Mouse (Mus musculus) forebrain, postnatal 0 days (tissue): Measurements from ENCODE around the gene Adgrb2. TPM values are rescaled to one million over a fixed set of nuclear protein-coding genes. Genes with fewer than 3 reads are reported as not detected.

ENCODE experiments used
- ATAC-seq: fragments of 200-750 bp; cut with Nextera tagmentation; 2 replicates; pipeline ENCODE4 v1.8.0; 2017; ENCODE audit warnings: mild to moderate bottlenecking, moderate library complexity
- DNase-seq: peaks from one replicate; pipeline ENCODE4 v3.0.0-alpha.2; 2015
- H3K27ac ChIP-seq: fragments of 300-500 bp; sonication (generic); 2 replicates; pipeline ENCODE4 v1.5.1; 2014; ENCODE audit warnings: low read depth, mild to moderate bottlenecking, antibody characterized with exemption, low read length, moderate library complexity, mixed read lengths
- H3K27me3 ChIP-seq: fragments of 300-500 bp; sonication (generic); 2 replicates; pipeline ENCODE4 v1.6.1; 2014; ENCODE audit warnings: mild to moderate bottlenecking, low read length, mixed read lengths; ENCODE audit not compliant: insufficient read depth
- H3K36me3 ChIP-seq: fragments of 300-500 bp; sonication (generic); 2 replicates; pipeline ENCODE4 v1.6.1; 2014; ENCODE audit warnings: mild to moderate bottlenecking, moderate library complexity; ENCODE audit not compliant: insufficient read depth
- H3K4me1 ChIP-seq: fragments of 300-500 bp; sonication (generic); 2 replicates; pipeline ENCODE4 v1.6.1; 2014; ENCODE audit warnings: antibody characterized with exemption; ENCODE audit not compliant: insufficient read depth
- H3K4me2 ChIP-seq: fragments of 300-500 bp; sonication (generic); 2 replicates; pipeline ENCODE4 v1.6.1; 2014; ENCODE audit warnings: low read depth, mild to moderate bottlenecking, moderate library complexity
- H3K4me3 ChIP-seq: fragments of 300-500 bp; sonication (generic); 2 replicates; pipeline ENCODE4 v1.5.1; 2014; ENCODE audit warnings: low read depth, low read length, mixed read lengths
- H3K9ac ChIP-seq: fragments of 300-500 bp; sonication (generic); 2 replicates; pipeline ENCODE4 v1.6.1; 2014; ENCODE audit warnings: mild to moderate bottlenecking
- H3K9me3 ChIP-seq: fragments of 300-500 bp; sonication (generic); 2 replicates; pipeline ENCODE4 v1.6.1; 2016; ENCODE audit warnings: low read length
- CTCF ChIP-seq: sonication (generic); IDR thresholded peaks from 2 replicates; pipeline ENCODE4 v1.5.1; 2016; ENCODE audit warnings: antibody characterized with exemption, control low read depth, low read depth
- WGBS: fragments of 180-500 bp; shearing (Covaris S2); extraction: QIAGEN DNeasy Blood & Tissue Kit; methylation state at CpG from one replicate; pipeline ENCODE4 v1.1.7; 2014; 5-methylcytosine and 5-hydroxymethylcytosine counted together
- polyA plus RNA-seq: library from polyadenylated mRNA; unstranded; fragments of >200 nt; fragmentation: Nextera tagmentation; extraction: Ambion mirVana; gene quantifications from 2 replicates; pipeline ENCODE4 v1.2.1, GENCODE M21; 2015
- total RNA-seq: library from RNA; depleted of rRNA; stranded (reverse); fragments of >200 nt; gene quantifications from 2 replicates; pipeline ENCODE4 v1.2.3, GENCODE M21; 2014

The Adgrb2 gene
- total and polyA plus RNA-seq, 2 experiments from 2014 or later = 18.3 to 216 TPM

GRCm38 (mm10) chr4:130054727-130055126 is 70.1 kb downstream of the Adgrb2 start:
- 22% methylated on average over 1 of the region's 1 CpGs for WGBS
- H3K27me3 ChIP-seq = no peaks in the 10 kb centered on the region
- H3K9me3 ChIP-seq = no peaks in the 10 kb centered on the region
- no peak overlapping the region for H3K9ac ChIP-seq
- ATAC-seq (peak; percentile 57), DNase-seq (no peak)
- no peak overlapping the region for H3K4me3 ChIP-seq
- H3K27ac ChIP-seq = peak overlapping the region; percentile 66; the same call in 1 of the 2 replicates
- no peak overlapping the region for H3K4me2 ChIP-seq
- no peak for TF ChIP-seq CTCF
- 0 out of 2 replicates have a peak, but pooled peaks cover 6% of the 10 kb centered on the region for H3K4me1 ChIP-seq
- H3K36me3 ChIP-seq = no peaks in the 10 kb centered on the region

DNA sequence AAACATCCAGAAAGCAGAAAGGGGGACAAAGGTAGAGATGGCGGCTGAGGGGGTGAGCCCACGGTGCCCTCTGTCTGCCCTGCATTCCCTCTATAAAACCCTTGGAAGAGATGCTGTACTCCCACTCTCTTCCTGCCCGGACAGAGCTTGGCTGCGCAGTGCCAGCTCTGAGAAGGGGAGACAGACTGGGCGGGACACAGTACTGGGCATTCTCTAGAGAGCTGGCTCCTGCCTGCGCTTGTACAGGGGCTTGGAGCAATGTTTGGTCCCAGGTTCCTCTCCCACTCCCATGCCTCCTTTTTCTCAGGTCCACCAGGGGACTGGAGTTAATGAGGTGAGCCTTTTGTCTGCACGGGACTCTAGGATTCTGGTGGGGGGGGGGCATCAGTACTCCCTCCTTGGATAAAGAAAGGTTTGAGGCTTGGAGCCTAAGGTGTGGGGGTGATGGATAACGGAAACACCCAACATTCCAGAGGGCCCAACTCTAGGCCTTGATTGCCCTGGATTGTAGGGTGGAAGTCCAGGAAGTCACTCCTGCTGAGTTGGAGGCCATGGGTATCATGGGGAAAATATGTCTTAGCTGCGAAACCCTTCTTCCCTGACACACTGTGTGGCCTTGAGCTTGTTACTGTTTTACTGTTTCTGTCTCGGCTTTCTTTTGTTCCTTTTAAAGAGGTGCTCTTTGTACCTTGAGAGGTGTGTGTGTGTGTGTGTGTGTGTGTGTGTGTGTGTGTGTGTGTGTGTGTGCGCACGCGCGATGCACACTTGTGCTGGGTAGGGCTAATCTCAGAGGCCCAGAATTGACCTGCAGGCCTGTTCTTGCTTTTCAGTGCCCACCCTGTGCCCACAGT is 70.7 kb downstream of the Adgrb2 start:
- Histone ChIP-seq H3K27me3 (no peaks in the 10 kb centered on the region), H3K27ac (peak overlapping the region; percentile 66), H3K9ac (no peak overlapping the region), H3K9me3 (no peaks in the 10 kb centered on the region), H3K36me3 (no peaks in the 10 kb centered on the region), H3K4me2 (no peak overlapping the region), H3K4me1 (0 out of 2 replicates have a peak, but pooled peaks cover 6% of the 10 kb centered on the region), H3K4me3 (no peak overlapping the region)
- DNase-seq = no peak
- WGBS = 69% methylated on average over 14 of the region's 14 CpGs
- peak; percentile 73 for ATAC-seq
- TF ChIP-seq CTCF = no peak

GRCm38 (mm10) chr4:130056011-130056322 is 71.3 kb downstream of the Adgrb2 start:
- Histone ChIP-seq H3K9me3 (no peaks in the 10 kb centered on the region), H3K9ac (no peak overlapping the region), H3K27ac (no peak overlapping the region), H3K4me2 (no peak overlapping the region), H3K4me3 (no peak overlapping the region), H3K27me3 (no peaks in the 10 kb centered on the region), H3K4me1 (0 out of 2 replicates have a peak, but pooled peaks cover 6% of the 10 kb centered on the region), H3K36me3 (no peaks in the 10 kb centered on the region)
- WGBS = 27% methylated on average over 3 of the region's 3 CpGs
- no peak for TF ChIP-seq CTCF
- peak; percentile 74 for ATAC-seq
- DNase-seq = no peak

GRCm38 (mm10) chr4:130056471-130056870 is 71.8 kb downstream of the Adgrb2 start:
- TF ChIP-seq CTCF = no peak
- H3K36me3 ChIP-seq = no peaks in the 10 kb centered on the region
- H3K4me3 ChIP-seq = no peak overlapping the region
- H3K27me3 ChIP-seq = no peaks in the 10 kb centered on the region
- H3K9ac ChIP-seq = no peak overlapping the region
- no peak overlapping the region for H3K27ac ChIP-seq
- no peak for DNase-seq
- no peak for ATAC-seq
- WGBS = 36% methylated on average over 3 of the region's 3 CpGs
- H3K9me3 ChIP-seq = no peaks in the 10 kb centered on the region
- no peak overlapping the region for H3K4me2 ChIP-seq
- H3K4me1 ChIP-seq = 0 out of 2 replicates have a peak, but pooled peaks cover 6% of the 10 kb centered on the region

GRCm38 (mm10) chr4:130060937-130061336 is 76.3 kb downstream of the Adgrb2 start:
- Histone ChIP-seq H3K4me3 (no peak overlapping the region), H3K27ac (no peak overlapping the region), H3K4me2 (no peak overlapping the region), H3K36me3 (no peaks in the 10 kb centered on the region), H3K27me3 (no peaks in the 10 kb centered on the region), H3K9ac (no peak overlapping the region), H3K9me3 (no peaks in the 10 kb centered on the region), H3K4me1 (0 out of 2 replicates have a peak, but pooled peaks cover 6% of the 10 kb centered on the region)
- DNase-seq (no peak), ATAC-seq (peak; percentile 55; the same call in 1 of the 2 replicates)
- no peak for TF ChIP-seq CTCF

DNA sequence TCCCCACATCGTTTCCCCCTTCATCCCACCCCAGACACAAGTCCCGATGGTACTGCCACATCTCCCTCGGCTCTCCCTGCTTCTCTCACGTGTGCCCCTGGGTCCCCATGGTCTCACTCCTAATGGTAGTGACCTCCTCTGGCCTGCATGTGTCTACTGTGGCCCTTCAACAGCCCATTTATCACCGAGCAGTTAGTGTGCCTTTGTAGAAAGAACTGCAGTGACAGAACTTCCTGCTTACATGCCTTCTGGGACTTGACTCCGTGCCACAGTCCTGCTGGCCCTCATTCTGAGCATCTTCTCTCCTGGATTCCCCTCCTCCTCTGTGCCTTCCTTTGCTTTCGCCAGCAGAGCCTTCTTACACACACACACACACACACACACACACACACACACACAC is 78.5 kb downstream of the Adgrb2 start:
- Histone ChIP-seq H3K4me3 (no peak overlapping the region), H3K36me3 (no peaks in the 10 kb centered on the region), H3K4me1 (no peaks in the 10 kb centered on the region), H3K9me3 (no peaks in the 10 kb centered on the region), H3K27ac (no peak overlapping the region), H3K9ac (no peak overlapping the region), H3K27me3 (no peaks in the 10 kb centered on the region), H3K4me2 (no peak overlapping the region)
- DNase-seq (no peak), ATAC-seq (no peak)
- 65% methylated on average over 7 of the region's 7 CpGs for WGBS
- no peak for TF ChIP-seq CTCF

DNA sequence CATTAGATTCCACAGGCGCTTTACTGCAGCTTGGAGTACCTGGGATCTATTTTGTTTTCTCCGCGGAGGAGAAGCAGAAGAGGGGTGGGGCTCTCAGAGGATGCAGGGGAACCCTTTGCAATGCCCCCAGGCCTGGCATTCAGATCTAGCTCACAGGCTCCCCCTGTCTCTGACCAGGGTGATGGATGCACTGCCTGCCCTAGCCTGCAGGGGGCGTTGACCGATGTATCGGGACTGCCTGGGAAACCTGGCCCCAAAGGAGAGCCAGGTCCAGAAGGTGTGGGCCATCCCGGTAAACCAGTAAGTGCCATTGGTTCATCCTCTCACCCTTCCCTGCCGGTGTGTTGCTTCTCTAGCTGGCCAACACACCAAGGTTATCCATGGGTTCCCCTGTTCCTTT is 82.1 kb downstream of the Adgrb2 start:
- Histone ChIP-seq H3K36me3 (no peaks in the 10 kb centered on the region), H3K9ac (no peak overlapping the region), H3K4me1 (no peaks in the 10 kb centered on the region), H3K4me3 (no peak overlapping the region), H3K4me2 (no peak overlapping the region), H3K27ac (no peak overlapping the region), H3K9me3 (no peaks in the 10 kb centered on the region), H3K27me3 (no peaks in the 10 kb centered on the region)
- ATAC-seq (no peak), DNase-seq (no peak)
- 16% methylated on average over 8 of the region's 8 CpGs for WGBS
- peak; percentile 74 for TF ChIP-seq CTCF
